Mouse (Mus musculus): ENCODE measurements around the gene Tnik.

The Tnik gene

GRCm38 (mm10) chr3:28621792-28622191, 358.8 kb downstream of the Tnik start:
- no peak for DNase-seq (ENCODE audit: low spot score)

GRCm38 (mm10) chr3:28626816-28627215, 363.8 kb downstream of the Tnik start:
- no peak for DNase-seq (ENCODE audit: low spot score)

DNA sequence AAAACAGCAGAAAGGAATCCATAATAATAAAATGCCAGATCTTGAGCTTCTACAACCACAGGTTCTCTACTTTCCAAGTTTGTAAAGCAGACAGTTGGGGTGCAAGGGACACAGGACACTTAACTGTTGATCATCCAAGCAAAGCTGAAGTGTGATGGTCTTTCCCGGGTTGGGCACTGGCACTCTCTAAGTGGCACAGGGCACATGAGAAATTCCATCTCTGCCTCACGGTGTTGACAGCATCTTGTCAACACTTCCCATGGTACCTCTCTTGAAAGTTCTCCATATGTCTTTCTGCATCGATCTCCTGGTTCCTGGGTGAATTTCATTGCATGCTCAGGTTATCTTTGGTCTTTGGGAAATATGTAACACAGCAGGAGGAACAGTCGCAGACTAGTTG, 373.8 kb downstream of the Tnik start:
- DNase-seq (ENCODE audit: low spot score), result no peak

- DNase-seq (ENCODE audit: low spot score), result no peak
These were observed 375.9 kb downstream of the Tnik start for GRCm38 (mm10) chr3:28638957-28639356.

DNA sequence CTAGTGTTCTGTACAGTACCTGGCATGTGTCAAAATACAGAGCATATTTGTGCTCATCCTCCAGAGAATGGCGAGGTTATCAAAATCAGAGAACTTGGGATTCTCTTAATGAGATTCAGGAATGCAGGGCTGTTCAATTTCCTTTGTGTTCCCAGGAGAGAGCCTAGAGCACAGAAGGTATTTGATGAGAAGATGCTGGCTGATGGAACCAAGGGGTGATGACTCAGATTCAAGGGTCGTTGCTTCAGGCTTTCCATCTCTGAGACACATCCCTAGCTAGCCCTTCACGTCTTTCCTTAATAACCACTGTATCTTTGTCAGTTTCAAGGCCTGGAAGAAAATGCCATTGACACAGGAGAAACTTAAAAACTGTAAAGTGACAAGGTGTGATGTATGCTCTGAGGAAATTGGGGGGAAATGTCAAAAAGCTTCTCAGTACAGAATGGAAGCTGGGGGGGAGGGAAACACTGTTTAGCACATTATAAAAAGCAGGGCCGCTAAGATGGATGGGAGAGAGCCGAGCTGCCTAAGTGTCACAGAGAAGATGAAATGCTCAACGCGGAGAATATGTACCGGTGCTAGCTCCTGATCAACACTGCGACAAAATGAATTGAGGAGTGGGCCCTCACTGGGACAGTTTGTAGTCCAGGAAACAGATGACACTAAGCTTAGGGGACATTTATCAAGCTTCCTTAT, 380.4 kb downstream of the Tnik start:
- no peak for DNase-seq (ENCODE audit: low spot score)

GRCm38 (mm10) chr3:28652574-28652973, 389.6 kb downstream of the Tnik start:
- no peak for DNase-seq (ENCODE audit: low spot score)

- no peak for DNase-seq (ENCODE audit: low spot score)
These were observed 390.0 kb downstream of the Tnik start for GRCm38 (mm10) chr3:28653043-28653442.

GRCm38 (mm10) chr3:28654740-28655139, 391.7 kb downstream of the Tnik start:
- no peak for DNase-seq (ENCODE audit: low spot score)

DNA sequence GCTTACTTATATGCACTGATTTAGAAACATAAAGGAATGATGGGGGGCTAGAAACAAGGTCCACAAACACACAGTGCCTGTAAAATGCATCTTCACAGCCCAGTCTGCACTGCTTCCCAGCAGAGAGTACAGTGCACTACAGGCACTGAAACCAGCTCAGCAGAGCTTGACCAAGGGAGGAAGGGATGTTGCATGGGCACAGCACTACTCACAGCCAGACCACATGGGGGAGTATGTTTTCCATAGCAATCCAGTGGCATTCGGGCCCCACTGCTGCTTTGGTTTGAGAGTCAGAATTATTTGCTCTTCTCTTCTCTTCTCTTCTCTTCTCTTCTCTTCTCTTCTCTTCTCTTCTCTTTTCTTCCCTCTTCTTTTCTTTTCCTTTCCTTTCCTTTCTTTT, 395.3 kb downstream of the Tnik start:
- no peak for DNase-seq (ENCODE audit: low spot score)

GRCm38 (mm10) chr3:28680851-28681250, 417.8 kb downstream of the Tnik start:
- no peak for DNase-seq (ENCODE audit: low spot score)

GRCm38 (mm10) chr3:28681866-28682265, 418.9 kb downstream of the Tnik start:
- DNase-seq (ENCODE audit: low spot score), result no peak

DNA sequence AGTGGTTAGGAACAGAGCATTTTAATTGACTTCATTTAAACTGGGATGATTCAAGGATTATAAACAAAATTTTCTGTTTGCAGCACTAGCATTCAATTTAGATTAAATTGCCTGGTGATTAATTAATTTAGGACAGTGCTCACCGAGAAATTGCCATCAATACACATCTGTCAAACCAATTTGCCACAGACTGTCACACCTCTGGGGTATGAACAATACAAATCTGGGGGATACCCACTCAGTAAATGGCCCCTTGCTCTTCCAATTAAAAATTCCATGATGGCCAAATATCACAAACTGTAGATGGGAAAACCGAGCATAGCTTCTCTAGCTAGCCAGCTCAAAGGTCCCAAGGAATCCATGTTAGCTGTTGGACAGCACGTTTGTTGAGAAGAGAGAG, 419.4 kb downstream of the Tnik start:
- DNase-seq (ENCODE audit: low spot score), result no peak

- DNase-seq (ENCODE audit: low spot score), result no peak
These were observed 422.5 kb downstream of the Tnik start for GRCm38 (mm10) chr3:28685510-28685909.

GRCm38 (mm10) chr3:28694811-28695210, 431.8 kb downstream of the Tnik start:
- no peak for DNase-seq (ENCODE audit: low spot score)

DNA sequence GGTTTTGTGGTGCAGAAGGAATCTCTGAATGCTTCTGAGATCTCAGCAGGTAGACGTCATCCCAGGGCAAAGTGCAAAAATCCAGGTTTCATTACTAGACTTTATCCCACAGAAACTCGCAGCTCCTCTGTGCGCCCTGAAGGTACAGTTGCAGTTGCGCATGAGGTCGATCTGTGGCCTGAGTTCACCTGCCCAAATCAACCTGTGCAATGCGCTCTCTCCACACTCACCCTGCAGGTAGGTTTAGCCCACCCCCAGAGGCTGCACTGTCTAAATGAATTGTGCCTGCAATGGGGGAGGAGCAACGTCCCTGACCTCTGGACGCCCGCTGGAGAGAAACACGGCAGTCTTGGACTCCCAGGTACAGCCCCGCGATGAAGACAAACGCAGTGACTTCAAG, 432.6 kb downstream of the Tnik start:
- no peak for DNase-seq (ENCODE audit: low spot score)

DNA sequence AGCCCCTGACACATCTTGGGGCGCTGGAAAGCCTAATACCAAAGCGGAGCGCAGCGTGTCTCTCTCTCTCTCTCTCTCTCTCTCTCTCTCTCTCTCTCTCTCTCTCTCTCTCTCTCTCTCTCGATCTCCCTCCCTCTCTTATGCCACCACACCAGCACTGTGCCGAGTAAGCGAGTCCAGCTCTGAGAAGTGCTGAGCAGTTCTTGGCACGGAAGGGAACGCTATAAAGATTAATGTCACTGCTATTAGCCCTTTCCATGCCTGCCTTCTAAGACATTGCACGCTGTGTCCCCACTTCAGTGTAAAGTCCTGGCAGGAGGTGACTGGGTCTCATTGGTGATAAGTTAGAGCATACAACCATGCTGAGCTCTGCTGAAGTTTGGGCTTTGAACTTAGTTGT, 433.1 kb downstream of the Tnik start:
- no peak for DNase-seq (ENCODE audit: low spot score)

- no peak for DNase-seq (ENCODE audit: low spot score)
These were observed 434.8 kb downstream of the Tnik start, which contains the start of gene Slc2a2 for GRCm38 (mm10) chr3:28697797-28698196. TSS of gene Slc2a2 (plus strand) at chr3:28697903.

DNA sequence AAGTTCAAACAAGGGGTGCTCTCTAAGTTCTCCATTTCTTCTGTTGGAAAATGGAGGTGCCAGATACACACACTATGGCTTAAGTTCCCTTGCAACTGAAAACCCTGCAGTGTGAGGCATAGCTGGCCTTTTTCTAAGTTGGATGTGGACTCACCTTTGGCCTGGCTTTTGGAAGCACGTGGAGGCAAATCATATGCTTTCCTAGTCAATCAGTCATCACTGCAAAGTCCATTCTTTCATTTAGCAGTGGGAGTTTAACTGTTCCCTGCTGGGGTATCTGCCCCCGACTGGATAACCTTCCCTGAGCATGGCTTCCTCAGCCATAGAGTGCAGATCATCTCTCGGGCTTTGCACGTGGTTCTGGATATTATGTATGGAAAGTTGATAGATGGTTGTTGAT, 436.6 kb downstream of the Tnik start:
- no peak for DNase-seq (ENCODE audit: low spot score)

- DNase-seq (ENCODE audit: low spot score), result no peak
These were observed 442.6 kb downstream of the Tnik start for GRCm38 (mm10) chr3:28705522-28706137.

GRCm38 (mm10) chr3:28706736-28707135, 443.7 kb downstream of the Tnik start:
- no peak for DNase-seq (ENCODE audit: low spot score)

GRCm38 (mm10) chr3:28709740-28710139, 446.7 kb downstream of the Tnik start:
- no peak for DNase-seq (ENCODE audit: low spot score)

DNA sequence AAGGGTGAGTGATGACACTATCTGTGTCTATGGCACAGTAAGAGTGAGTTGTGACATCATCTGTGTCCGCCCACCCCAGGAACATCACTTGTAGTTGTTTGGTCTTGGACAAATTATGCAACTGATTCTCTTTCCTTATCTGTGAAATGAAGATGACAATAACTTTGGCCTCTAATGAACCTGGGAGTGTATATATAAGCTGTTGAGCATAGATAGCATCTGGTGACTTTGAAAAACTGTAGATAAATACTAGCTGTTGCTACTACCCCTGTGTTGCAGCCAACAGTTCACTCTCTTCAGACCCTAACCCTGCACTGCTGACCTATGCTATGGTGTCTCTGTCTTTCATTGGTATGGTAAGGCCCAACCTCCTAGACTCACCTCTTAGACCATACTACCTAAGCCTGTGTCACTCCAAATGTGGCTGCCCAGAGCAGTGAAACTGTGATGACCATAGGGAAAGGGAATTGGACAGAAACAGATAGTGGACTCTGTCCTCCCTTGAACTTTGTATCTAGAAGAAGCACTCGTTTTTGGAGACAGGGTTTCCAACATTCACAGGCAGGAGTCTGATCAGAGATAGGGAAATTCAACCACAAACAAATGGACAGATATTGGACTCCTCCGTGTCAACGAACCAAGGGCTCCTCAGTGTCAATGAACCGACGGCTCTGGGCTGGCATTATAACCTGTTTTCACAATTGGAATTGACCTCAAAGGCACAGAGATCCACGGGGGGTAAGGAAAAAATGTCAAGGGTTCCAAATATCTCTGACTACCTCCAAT, 451.1 kb downstream of the Tnik start:
- no peak for DNase-seq (ENCODE audit: low spot score)

- DNase-seq (ENCODE audit: low spot score), result no peak
These were observed 455.5 kb downstream of the Tnik start for GRCm38 (mm10) chr3:28718521-28718920.

Measured in spleen, adult 12 weeks (tissue).